ENCODE assay signal across 23 mouse cellular contexts in the genomic region with DNA sequence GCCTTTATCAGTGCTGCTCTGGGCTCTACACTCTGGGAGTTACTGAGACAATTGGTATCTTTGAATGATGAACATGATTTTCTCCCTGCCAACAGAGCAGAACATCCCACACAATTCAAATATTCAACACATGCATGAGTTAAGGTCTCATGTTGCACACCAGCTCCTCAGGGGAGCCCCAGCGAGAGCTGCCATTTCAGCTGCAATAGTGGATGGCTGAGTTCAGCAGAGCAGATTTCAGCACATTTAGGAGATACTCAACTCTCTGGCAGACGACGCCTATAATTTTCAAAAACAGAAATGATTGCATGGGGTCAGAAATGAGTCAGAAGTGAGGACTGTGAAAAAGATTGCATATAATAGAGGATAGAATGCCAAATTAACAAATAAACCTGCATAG.
A peak's percentile ranks its signal among the peaks of the same experiment; 100 is the strongest.
DNase-seq lines count a peak whose midpoint lies in the region; ATAC-seq and TF ChIP-seq lines count a peak whose summit lies in the region.
"Had no signal": no experiment of that assay in that cellular context is flagged by ENCODE, and none has a peak within 500 bp of the region (broad histone marks: within the 10 kb centered on the region; RNA-seq: fewer than 3 reads in every experiment).

No protein-coding gene starts in this region.

- 0 out of 2 replicates have a peak overlapping the region, but pooled peaks have one; percentile 22 for H3K27ac ChIP-seq in embryonic facial prominence, embryonic 13.5 days
- H3K27ac ChIP-seq in embryonic facial prominence, embryonic 10.5 days (replicated peaks) = no peak overlapping the region
- H3K27ac ChIP-seq in embryonic facial prominence, embryonic 14.5 days (replicated peaks; ENCODE audit: low read depth, low read length) = no peak overlapping the region
- no peak overlapping the region for H3K27ac ChIP-seq in midbrain, postnatal 0 days (ENCODE audit: low read depth, low read length)
- H3K27ac ChIP-seq: embryonic facial prominence, embryonic 15.5 days; forebrain, embryonic 10.5 days; forebrain, embryonic 12.5 days had no signal

- H3K9ac ChIP-seq in embryonic facial prominence, embryonic 13.5 days = no peak overlapping the region
- H3K9ac ChIP-seq in embryonic facial prominence, embryonic 14.5 days (ENCODE audit: low read depth, low read length) = no peak overlapping the region
- no peak overlapping the region for H3K9ac ChIP-seq in midbrain, postnatal 0 days (replicated peaks; ENCODE audit: low read length, poor library complexity, severe bottlenecking)
- H3K9ac ChIP-seq: embryonic facial prominence, embryonic 15.5 days; forebrain, embryonic 12.5 days had no signal

- TF ChIP-seq CTCF in midbrain, postnatal 0 days (IDR thresholded peaks at IDR 0.05) = no peak

- peaks cover 7% of the 10 kb centered on the region; the same call in 1 of the 2 replicates for H3K4me1 ChIP-seq in embryonic facial prominence, embryonic 13.5 days
- no peaks in the 10 kb centered on the region for H3K4me1 ChIP-seq in embryonic facial prominence, embryonic 10.5 days
- peaks cover 6% of the 10 kb centered on the region; the same call in 1 of the 2 replicates for H3K4me1 ChIP-seq in embryonic facial prominence, embryonic 14.5 days (ENCODE audit: control insufficient read depth, insufficient read depth, low read length)
- no peaks in the 10 kb centered on the region for H3K4me1 ChIP-seq in midbrain, postnatal 0 days (ENCODE audit: insufficient read depth, low read length)
- H3K4me1 ChIP-seq: embryonic facial prominence, embryonic 15.5 days; forebrain, embryonic 10.5 days; forebrain, embryonic 12.5 days had no signal

- ATAC-seq in embryonic facial prominence, embryonic 13.5 days (ENCODE audit: insufficient number of reproducible peaks, insufficient read depth, low FRiP score, low TSS enrichment, low read depth) = no peak
- 0 out of 2 replicates have a peak, but pooled peaks have one; percentile 50 for ATAC-seq in embryonic facial prominence, embryonic 14.5 days (ENCODE audit: low read depth)
- no peak for ATAC-seq in midbrain, postnatal 0 days (ENCODE audit: low FRiP score)
- ATAC-seq: CD4-positive, CD25-positive, alpha-beta regulatory T cell, adult 4 months; forebrain, embryonic 14.5 days; forebrain, embryonic 16.5 days had no signal

- H3K9me3 ChIP-seq in embryonic facial prominence, embryonic 13.5 days = no peaks in the 10 kb centered on the region
- H3K9me3 ChIP-seq in embryonic facial prominence, embryonic 10.5 days = no peaks in the 10 kb centered on the region
- no peaks in the 10 kb centered on the region for H3K9me3 ChIP-seq in embryonic facial prominence, embryonic 14.5 days (ENCODE audit: control insufficient read depth, low read length)
- H3K9me3 ChIP-seq in midbrain, postnatal 0 days (ENCODE audit: low read length) = no peaks in the 10 kb centered on the region
- H3K9me3 ChIP-seq: embryonic facial prominence, embryonic 15.5 days; forebrain, embryonic 10.5 days; forebrain, embryonic 12.5 days; G1E had no signal

- no peak overlapping the region for H3K4me3 ChIP-seq in embryonic facial prominence, embryonic 13.5 days
- H3K4me3 ChIP-seq in embryonic facial prominence, embryonic 10.5 days = no peak overlapping the region
- H3K4me3 ChIP-seq in embryonic facial prominence, embryonic 14.5 days (ENCODE audit: low read depth, low read length) = no peak overlapping the region
- no peak overlapping the region for H3K4me3 ChIP-seq in midbrain, postnatal 0 days (ENCODE audit: low read depth, low read length)
- H3K4me3 ChIP-seq: embryonic facial prominence, embryonic 15.5 days; erythroblast, embryonic 14.5 days; forebrain, embryonic 10.5 days; forebrain, embryonic 12.5 days had no signal

- H3K4me2 ChIP-seq in embryonic facial prominence, embryonic 13.5 days = no peak overlapping the region
- H3K4me2 ChIP-seq in embryonic facial prominence, embryonic 14.5 days (ENCODE audit: low read depth, low read length) = no peak overlapping the region
- no peak overlapping the region for H3K4me2 ChIP-seq in midbrain, postnatal 0 days (ENCODE audit: low read depth, low read length, poor library complexity, severe bottlenecking)
- H3K4me2 ChIP-seq: embryonic facial prominence, embryonic 15.5 days; forebrain, embryonic 12.5 days had no signal

- WGBS in embryonic facial prominence, embryonic 13.5 days = 49% methylated on average over 3 of the region's 3 CpGs
- WGBS in embryonic facial prominence, embryonic 10.5 days = 83% methylated on average over 3 of the region's 3 CpGs
- WGBS in embryonic facial prominence, embryonic 14.5 days = 29% methylated on average over 3 of the region's 3 CpGs
- WGBS in midbrain, postnatal 0 days = 77% methylated on average over 3 of the region's 3 CpGs

- no peak for DNase-seq in embryonic facial prominence, embryonic 10.5 days (ENCODE audit: low spot score)
- peak; percentile 16 for DNase-seq in layer of hippocampus, adult 9-11 months
- DNase-seq in layer of hippocampus, adult 11-12 months (ENCODE audit: low spot score) = no peak
- peak; percentile 81 for DNase-seq in embryonic facial prominence, embryonic 14.5 days (ENCODE audit: low spot score)
- no peak for DNase-seq in midbrain, postnatal 0 days (ENCODE audit: low spot score)
- DNase-seq: adrenal gland, adult 2 months; adrenal gland, postnatal 10 days; adrenal gland, postnatal 25 days; B cell, adult 2 months; cerebellum, adult 11-12 months; cerebellum, adult 2 months; cerebellum, adult 9-10 months; cerebellum, postnatal 25 days had no signal

- H3K27me3 ChIP-seq in embryonic facial prominence, embryonic 13.5 days = no peaks in the 10 kb centered on the region
- no peaks in the 10 kb centered on the region for H3K27me3 ChIP-seq in embryonic facial prominence, embryonic 10.5 days (replicated peaks; ENCODE audit: low read depth, poor library complexity, severe bottlenecking)
- no peaks in the 10 kb centered on the region for H3K27me3 ChIP-seq in embryonic facial prominence, embryonic 14.5 days (replicated peaks; ENCODE audit: control insufficient read depth, insufficient read depth, low read length)
- no peaks in the 10 kb centered on the region for H3K27me3 ChIP-seq in midbrain, postnatal 0 days (ENCODE audit: insufficient read depth, low read length)
- H3K27me3 ChIP-seq: CH12.LX; embryonic facial prominence, embryonic 15.5 days; forebrain, embryonic 12.5 days had no signal

- H3K36me3 ChIP-seq in embryonic facial prominence, embryonic 13.5 days = no peaks in the 10 kb centered on the region
- no peaks in the 10 kb centered on the region for H3K36me3 ChIP-seq in embryonic facial prominence, embryonic 10.5 days (replicated peaks)
- no peaks in the 10 kb centered on the region for H3K36me3 ChIP-seq in embryonic facial prominence, embryonic 14.5 days (ENCODE audit: control insufficient read depth, insufficient read depth, low read length)
- no peaks in the 10 kb centered on the region for H3K36me3 ChIP-seq in midbrain, postnatal 0 days (ENCODE audit: insufficient read depth, low read length)
- H3K36me3 ChIP-seq: embryonic facial prominence, embryonic 15.5 days; forebrain, embryonic 10.5 days; forebrain, embryonic 12.5 days; G1E had no signal

Comparison
In these comparisons a context has a peak if more than half of its experiments do, and no peak if none do; other contexts are left out.
1. DNase-seq: peak in layer of hippocampus, adult 9-11 months (single experiment) and embryonic facial prominence, embryonic 14.5 days (single experiment); none in embryonic facial prominence, embryonic 10.5 days (single experiment), layer of hippocampus, adult 11-12 months (single experiment) and midbrain, postnatal 0 days (single experiment).